Mouse (Mus musculus): ENCODE data around the gene Gm10203.
"Not testable (repeated sequence)": the region's sequence is repeated elsewhere in the genome, so short reads cannot be mapped to it uniquely, and the experiment has no call there.

Gm10203 gene

GRCm38 (mm10) chr6:149129870-149130269, at the start of gene Gm10203:
Gene Gm10203, plus strand, starts transcription at chr6:149130170.
- DNase-seq (ENCODE audit: low read depth, low spot score): not testable (repeated sequence)

DNA sequence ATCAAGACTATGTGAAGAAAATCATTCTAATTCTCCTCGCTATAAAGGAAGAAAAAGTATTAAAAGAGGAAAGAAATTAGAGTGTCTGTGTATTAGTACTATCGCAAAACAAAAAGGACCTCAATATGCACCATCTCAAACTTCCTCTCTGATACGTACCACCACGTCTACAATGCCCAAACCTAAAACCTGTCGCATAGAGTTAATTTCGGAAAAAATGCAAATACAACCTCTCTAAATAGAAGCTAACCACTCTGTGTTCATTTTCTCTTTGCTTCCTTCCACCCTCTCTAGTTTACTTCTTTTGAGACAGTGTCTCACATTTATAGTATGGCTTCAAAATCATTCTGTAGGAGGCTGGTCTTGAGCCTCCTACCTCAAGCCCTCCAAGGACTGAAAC, 37.6 kb upstream of the Gm10203 start:
- no peak for DNase-seq (ENCODE audit: low read depth, low spot score)

- no peak for DNase-seq (ENCODE audit: low read depth, low spot score)
Observed at GRCm38 (mm10) chr6:149093465-149093864, 36.5 kb upstream of the Gm10203 start.

DNA sequence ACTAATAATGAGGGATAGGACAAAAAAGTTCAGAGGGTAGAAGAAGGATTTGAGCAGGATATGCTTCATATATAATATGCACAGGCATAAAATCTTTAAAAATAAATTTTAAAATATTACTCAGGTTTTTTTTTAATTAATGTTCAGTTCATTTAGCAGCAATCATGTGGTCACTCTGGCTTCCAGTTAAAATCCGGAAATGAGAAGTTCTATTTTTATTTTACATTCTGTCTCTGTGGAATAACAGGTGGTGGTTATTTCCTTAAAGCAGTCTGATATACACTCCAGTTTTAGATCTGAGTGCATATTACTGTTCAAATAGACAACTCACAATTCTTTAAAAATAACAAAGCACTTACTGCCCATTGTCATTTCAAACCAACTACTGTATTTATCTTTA, 35.4 kb upstream of the Gm10203 start:
- no peak for DNase-seq (ENCODE audit: low read depth, low spot score)

- DNase-seq (ENCODE audit: low read depth, low spot score): peak; percentile 46
Observed at GRCm38 (mm10) chr6:149095389-149095788, 34.6 kb upstream of the Gm10203 start.

GRCm38 (mm10) chr6:149096233-149096632, 33.7 kb upstream of the Gm10203 start:
- DNase-seq (ENCODE audit: low read depth, low spot score): no peak

GRCm38 (mm10) chr6:149097276-149097675, 32.7 kb upstream of the Gm10203 start:
- DNase-seq (ENCODE audit: low read depth, low spot score): no peak

DNA sequence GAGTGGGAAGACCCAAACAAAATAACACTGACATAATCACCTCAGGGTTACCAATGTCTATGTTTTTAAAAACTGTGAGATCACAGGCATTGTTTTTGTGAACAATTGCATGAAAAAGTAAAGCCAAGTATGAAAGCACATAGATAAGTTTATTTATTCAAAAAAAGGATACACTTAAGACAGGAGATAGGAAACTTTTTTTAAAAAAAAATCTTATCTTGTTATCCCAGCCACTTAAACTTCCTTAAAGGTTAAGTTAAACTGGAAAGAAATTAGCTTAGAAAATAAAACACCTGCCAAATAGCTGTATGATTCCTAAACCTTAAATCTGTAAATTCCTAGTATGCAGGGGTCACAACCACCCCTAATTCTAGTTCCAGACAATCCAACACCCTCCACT, 31.0 kb upstream of the Gm10203 start:
- DNase-seq (ENCODE audit: low read depth, low spot score): no peak

GRCm38 (mm10) chr6:149100174-149101075, 29.5 kb upstream of the Gm10203 start:
- peak; percentile 85 for DNase-seq (ENCODE audit: low read depth, low spot score)

DNA sequence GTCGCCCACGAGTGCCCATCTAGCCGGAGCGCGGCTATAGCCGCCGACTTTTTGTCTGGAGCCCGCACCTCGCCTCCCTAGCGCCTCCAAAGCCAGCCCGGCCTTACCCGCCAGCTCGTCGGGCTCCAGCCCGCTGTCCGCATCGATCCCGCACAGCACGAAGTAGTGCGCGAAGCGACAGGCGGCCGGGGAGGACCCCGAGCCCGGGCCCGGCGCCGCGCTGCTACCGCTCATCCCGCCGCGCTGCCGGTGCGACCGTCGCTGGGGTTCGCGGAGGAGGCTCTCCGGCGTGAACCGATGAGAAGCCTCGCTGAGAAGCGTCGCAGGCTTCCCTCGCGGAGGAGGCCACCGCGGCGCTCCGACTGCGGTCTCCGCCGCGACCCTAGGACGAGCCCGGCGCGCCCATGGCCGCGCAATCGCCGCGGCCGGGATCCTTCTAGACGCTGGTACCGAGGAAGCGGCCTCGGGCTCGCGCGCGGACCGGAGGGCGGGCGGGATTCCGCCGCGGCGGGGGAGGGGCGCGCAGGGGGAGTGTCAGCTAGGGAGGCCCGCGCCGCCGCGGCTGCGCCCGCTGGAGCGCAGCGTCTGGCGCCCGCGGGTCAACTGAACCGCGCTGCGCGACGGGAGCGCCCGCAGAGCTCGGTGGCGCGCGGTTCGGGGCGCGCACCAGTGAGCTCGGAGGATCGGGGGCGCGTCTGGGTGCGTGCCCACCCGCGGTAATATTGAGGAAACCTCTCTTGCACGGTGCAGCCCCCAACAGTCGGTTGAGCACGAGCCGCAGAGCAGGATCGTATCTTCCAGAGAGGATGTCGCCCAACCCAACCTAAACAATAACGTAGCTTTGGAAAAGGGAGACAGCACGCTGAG, 28.7 kb upstream of the Gm10203 start, which contains the start of gene Dennd5b:
Gene Dennd5b, minus strand, starts transcription at position 605 of the 867 bp plus-strand sequence.
- DNase-seq (ENCODE audit: low read depth, low spot score): peak; percentile 75

GRCm38 (mm10) chr6:149101943-149102243, 28.1 kb upstream of the Gm10203 start:
- peak; percentile 75 for DNase-seq (ENCODE audit: low read depth, low spot score)

DNA sequence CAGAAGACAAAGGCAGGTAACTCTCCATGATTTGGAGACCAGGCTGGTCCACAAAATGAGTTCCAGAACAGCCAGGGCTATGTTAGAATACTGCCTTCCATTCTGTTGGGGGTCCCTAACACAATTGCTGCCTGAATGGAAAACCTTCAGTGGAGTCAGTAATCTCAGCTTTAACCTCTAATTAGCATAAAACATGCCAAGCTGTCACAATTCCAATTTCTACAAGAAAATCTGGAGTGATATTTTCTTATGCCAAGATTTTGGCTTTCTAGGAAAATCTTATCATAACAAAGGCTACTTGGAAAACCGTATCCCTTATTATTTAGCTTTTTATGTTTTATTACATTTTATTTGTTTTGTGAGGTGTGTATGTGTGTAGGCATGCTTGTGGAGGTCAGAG, 26.5 kb upstream of the Gm10203 start:
- DNase-seq (ENCODE audit: low read depth, low spot score): no peak

- DNase-seq (ENCODE audit: low read depth, low spot score): no peak
Observed at GRCm38 (mm10) chr6:149107615-149108014, 22.4 kb upstream of the Gm10203 start.

DNA sequence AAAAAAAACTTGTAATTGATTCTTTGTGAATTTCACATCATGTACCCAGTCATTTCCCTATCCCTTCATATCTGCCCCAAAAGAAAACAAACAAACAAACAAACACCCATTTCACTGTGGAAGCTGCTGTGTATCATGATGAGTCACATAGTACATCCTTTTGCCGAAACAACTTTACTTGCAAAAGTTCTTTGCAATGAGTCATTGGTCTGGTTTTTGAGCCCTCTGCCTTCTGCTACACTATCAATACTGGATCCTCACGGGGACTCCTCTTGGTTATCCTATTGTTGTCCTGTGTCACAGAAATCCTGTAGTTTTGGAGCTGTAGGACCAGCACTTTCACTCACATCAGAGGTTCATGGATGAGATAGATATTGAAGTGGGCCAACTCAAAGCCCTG, 21.1 kb upstream of the Gm10203 start:
- DNase-seq (ENCODE audit: low read depth, low spot score): no peak

DNA sequence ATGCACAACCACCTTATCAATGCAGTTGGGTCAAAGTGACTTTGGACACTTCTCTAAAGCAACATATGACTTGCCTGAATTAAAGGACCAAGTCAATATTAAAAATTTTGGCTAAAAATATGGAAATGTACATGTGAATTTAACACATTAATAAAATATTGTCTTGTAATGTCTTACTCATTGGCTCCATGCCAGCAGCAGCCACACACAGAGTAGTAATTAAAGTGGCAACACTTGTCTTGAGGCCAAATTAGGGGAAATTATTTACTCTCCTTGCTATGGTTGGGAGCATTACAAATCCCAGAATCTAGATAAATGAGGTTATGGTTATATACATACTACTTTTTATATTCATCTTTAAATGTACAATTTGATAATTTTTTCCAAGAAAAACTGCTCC, 13.0 kb upstream of the Gm10203 start:
- no peak for DNase-seq (ENCODE audit: low read depth, low spot score)

- no peak for DNase-seq (ENCODE audit: low read depth, low spot score)
Observed at GRCm38 (mm10) chr6:149118935-149119334, 11.0 kb upstream of the Gm10203 start.

- DNase-seq (ENCODE audit: low read depth, low spot score): peak; percentile 78
Observed at GRCm38 (mm10) chr6:149119853-149120252, 10.1 kb upstream of the Gm10203 start.

GRCm38 (mm10) chr6:149123042-149123441, 6.9 kb upstream of the Gm10203 start:
- DNase-seq (ENCODE audit: low read depth, low spot score): peak; percentile 58

DNA sequence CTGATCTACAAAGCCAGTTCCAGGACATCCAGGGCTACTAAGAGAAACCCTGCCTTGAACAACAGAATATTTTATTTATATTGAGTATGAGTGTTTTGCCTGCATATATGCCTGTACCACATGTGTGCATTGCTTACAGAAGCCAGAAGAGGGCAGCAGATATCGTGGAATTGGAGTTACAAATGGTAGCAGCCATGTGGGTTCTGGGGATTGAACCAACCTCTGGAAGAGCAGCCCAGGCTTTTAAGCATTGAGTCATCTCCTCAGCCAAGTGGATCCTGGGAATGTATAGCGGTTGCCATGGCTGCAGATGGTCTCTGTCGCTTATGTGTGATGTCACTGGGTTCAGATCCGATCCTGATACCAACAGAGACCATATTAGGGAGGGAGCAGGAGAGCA, 3.3 kb upstream of the Gm10203 start:
- DNase-seq (ENCODE audit: low read depth, low spot score): peak; percentile 96

GRCm38 (mm10) chr6:149131111-149131510, 1.1 kb downstream of the Gm10203 start:
- DNase-seq (ENCODE audit: low read depth, low spot score): peak; percentile 100

- DNase-seq (ENCODE audit: low read depth, low spot score): peak; percentile 87
Observed at GRCm38 (mm10) chr6:149132311-149133077, 2.5 kb downstream of the Gm10203 start.
